Mouse (Mus musculus) forebrain, embryonic 15.5 days (tissue): ENCODE measurements at regions not wholly inside any gene's neighbourhood (a gene's known extent, or its start where the extent isn't known, plus 50 kb on each side); places are given as distances from the start of the nearest gene placed in this dataset.

Source experiments
- ATAC-seq: fragments of 200-750 bp; cut with Nextera tagmentation; replicated peaks from 2 replicates; pipeline ENCODE4 v1.8.0; 2017; ENCODE audit warnings: mild to moderate bottlenecking, moderate TSS enrichment, moderate library complexity
- H3K27ac ChIP-seq: fragments of 300-500 bp; sonication (generic); replicated peaks from 2 replicates; pipeline ENCODE4 v1.5.1; 2015; ENCODE audit warnings: mild to moderate bottlenecking, inconsistent platforms
- H3K27me3 ChIP-seq: fragments of 300-500 bp; sonication (generic); 2 replicates; pipeline ENCODE4 v1.6.1; 2015; ENCODE audit warnings: inconsistent platforms
- H3K36me3 ChIP-seq: fragments of 300-500 bp; sonication (generic); 2 replicates; pipeline ENCODE4 v1.6.1; 2015; ENCODE audit warnings: mild to moderate bottlenecking, inconsistent platforms
- H3K4me1 ChIP-seq: fragments of 300-500 bp; sonication (generic); 2 replicates; pipeline ENCODE4 v1.6.1; 2015; ENCODE audit warnings: inconsistent platforms
- H3K4me2 ChIP-seq: fragments of 300-500 bp; sonication (generic); replicated peaks from 2 replicates; pipeline ENCODE4 v1.6.1; 2015; ENCODE audit warnings: mild to moderate bottlenecking, inconsistent platforms
- H3K4me3 ChIP-seq: fragments of 300-500 bp; sonication (generic); 2 replicates; pipeline ENCODE4 v1.5.1; 2015; ENCODE audit warnings: mild to moderate bottlenecking, inconsistent platforms
- H3K9ac ChIP-seq: fragments of 300-500 bp; sonication (generic); replicated peaks from 2 replicates; pipeline ENCODE4 v1.6.1; 2015; ENCODE audit warnings: mild to moderate bottlenecking, inconsistent platforms
- H3K9me3 ChIP-seq: fragments of 300-500 bp; sonication (generic); 2 replicates; pipeline ENCODE4 v1.6.1; 2016; ENCODE audit warnings: inconsistent platforms
- WGBS: fragments of 180-500 bp; shearing (Covaris S2); methylation state at CpG from one replicate; pipeline ENCODE4 v1.1.7; 2015; ENCODE audit warnings: mixed read lengths; 5-methylcytosine and 5-hydroxymethylcytosine counted together

- H3K27me3 ChIP-seq, result no peaks in the 10 kb centered on the region
- no peaks in the 10 kb centered on the region for H3K36me3 ChIP-seq
- no peaks in the 10 kb centered on the region for H3K9me3 ChIP-seq
- no peak overlapping the region for H3K4me3 ChIP-seq
- H3K27ac ChIP-seq, result no peak overlapping the region
- no peak overlapping the region for H3K4me2 ChIP-seq
- no peak for ATAC-seq
- no peak overlapping the region for H3K9ac ChIP-seq
- 81% methylated on average over 1 of the region's 1 CpGs for WGBS
- H3K4me1 ChIP-seq, result no peaks in the 10 kb centered on the region
Observed at GRCm38 (mm10) chr14:81456396-81456795, 1472.5 kb downstream of the Olfm4 start.

- Histone ChIP-seq H3K4me2 (no peak overlapping the region), H3K9me3 (no peaks in the 10 kb centered on the region), H3K9ac (no peak overlapping the region), H3K36me3 (no peaks in the 10 kb centered on the region), H3K27ac (no peak overlapping the region), H3K27me3 (no peaks in the 10 kb centered on the region), H3K4me1 (no peaks in the 10 kb centered on the region), H3K4me3 (no peak overlapping the region)
- WGBS, result 71% methylated on average over 1 of the region's 1 CpGs
- ATAC-seq, result no peak
Observed at GRCm38 (mm10) chr14:81479261-81479660, 1495.4 kb downstream of the Olfm4 start.

DNA sequence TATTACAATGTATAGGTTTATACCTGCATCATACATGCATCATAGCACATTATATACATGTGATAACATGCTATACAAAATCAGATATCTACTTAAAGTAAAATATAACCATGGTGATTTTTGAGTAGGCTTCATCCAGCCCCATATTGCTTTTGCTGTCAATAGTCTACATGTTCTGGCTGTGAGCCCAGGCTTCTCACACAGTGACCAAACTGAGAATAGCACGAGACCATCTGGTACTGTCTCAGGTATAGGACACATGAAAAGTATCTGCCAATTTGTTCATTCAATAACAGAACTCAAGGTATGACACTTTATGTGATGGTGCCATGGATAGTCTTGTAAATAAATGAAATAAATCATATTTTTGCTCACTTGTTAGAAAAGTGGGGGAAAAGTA is 1499.7 kb downstream of the Olfm4 start:
- Histone ChIP-seq H3K27me3 (no peaks in the 10 kb centered on the region), H3K27ac (no peak overlapping the region), H3K4me1 (no peaks in the 10 kb centered on the region), H3K4me3 (no peak overlapping the region), H3K9me3 (no peaks in the 10 kb centered on the region), H3K9ac (no peak overlapping the region), H3K36me3 (no peaks in the 10 kb centered on the region), H3K4me2 (no peak overlapping the region)
- ATAC-seq, result 0 out of 2 replicates have a peak, but pooled peaks have one; percentile 63
- 48% methylated on average over 1 of the region's 1 CpGs for WGBS

GRCm38 (mm10) chr14:81508934-81509333 is 1525.1 kb downstream of the Olfm4 start:
- Histone ChIP-seq H3K36me3 (no peaks in the 10 kb centered on the region), H3K4me3 (no peak overlapping the region), H3K9ac (no peak overlapping the region), H3K9me3 (no peaks in the 10 kb centered on the region), H3K27ac (no peak overlapping the region), H3K4me1 (no peaks in the 10 kb centered on the region), H3K4me2 (no peak overlapping the region), H3K27me3 (no peaks in the 10 kb centered on the region)
- no peak for ATAC-seq
- WGBS, result 89% methylated on average over 1 of the region's 1 CpGs
